Mouse (Mus musculus) myocyte (in vitro differentiated cells): ENCODE results near the gene Gm28053. TPM values are rescaled to one million over a fixed set of nuclear protein-coding genes. Genes with fewer than 3 reads are reported as not detected.

Experiments
- H3K27me3 ChIP-seq: one replicate; pipeline ENCODE4 v1.6.1; 2011; ENCODE audit not compliant: control insufficient read depth, insufficient read depth, insufficient read length
- H3K36me3 ChIP-seq: one replicate; pipeline ENCODE4 v1.6.1; 2011; ENCODE audit not compliant: control insufficient read depth, insufficient read depth
- H3K4me2 ChIP-seq: one replicate; pipeline ENCODE4 v1.6.1; 2011; ENCODE audit warnings: low read depth, control low read depth
- H3K4me3 ChIP-seq: one replicate; pipeline ENCODE4 v1.5.1; 2011; ENCODE audit warnings: mild to moderate bottlenecking, control low read depth, moderate library complexity
- H3K79me2 ChIP-seq: one replicate; pipeline ENCODE4 v1.6.1; 2011; ENCODE audit not compliant: control insufficient read depth, insufficient read depth
- H3ac ChIP-seq: one replicate; pipeline ENCODE4 v1.6.1; 2011; ENCODE audit not compliant: control insufficient read depth, insufficient read length
- CEBPB ChIP-seq: IDR thresholded peaks from 2 replicates; pipeline ENCODE4 v1.6.1; 2011; ENCODE audit warnings: mild to moderate bottlenecking, moderate library complexity; ENCODE audit not compliant: poor library complexity, insufficient read depth, severe bottlenecking
- E2F4 ChIP-seq: IDR thresholded peaks from one replicate; pipeline ENCODE4 v1.6.1; 2011; ENCODE audit warnings: mild to moderate bottlenecking, control low read depth, moderate library complexity; ENCODE audit not compliant: insufficient read depth
- MAX ChIP-seq: IDR thresholded peaks from one replicate; pipeline ENCODE4 v1.6.1; 2011; ENCODE audit warnings: low read depth, mild to moderate bottlenecking, control low read depth
- MYOD1 ChIP-seq, 3 experiments: IDR thresholded peaks; one replicate each; pipeline ENCODE4 v1.6.1; 2011; ENCODE audit warnings: control low read depth in 2 of 3, low read depth in 2 of 3, mild to moderate bottlenecking in 2 of 3, moderate library complexity in 1 of 3; ENCODE audit not compliant: insufficient read length in 2 of 3, control insufficient read depth in 1 of 3
- MYOG ChIP-seq, 3 experiments: IDR thresholded peaks; one replicate each; pipeline ENCODE4 v1.6.1; 2011; ENCODE audit warnings: control low read depth in 2 of 3, low read depth in 2 of 3, mild to moderate bottlenecking in 2 of 3; ENCODE audit not compliant: insufficient read length in 2 of 3, control insufficient read depth in 1 of 3, insufficient read depth in 1 of 3
- POLR2A ChIP-seq: IDR thresholded peaks from one replicate; pipeline ENCODE4 v1.6.1; 2011; ENCODE audit warnings: low read depth, mild to moderate bottlenecking, control low read depth, moderate library complexity; ENCODE audit not compliant: insufficient read length
- POLR2AphosphoS2 ChIP-seq: IDR thresholded peaks from one replicate; pipeline ENCODE4 v1.6.1; 2011; ENCODE audit warnings: low read depth, control low read depth; ENCODE audit not compliant: insufficient read length
- REST ChIP-seq: IDR thresholded peaks from one replicate; pipeline ENCODE4 v1.6.1; 2011; ENCODE audit warnings: mild to moderate bottlenecking, control low read depth, moderate library complexity; ENCODE audit not compliant: insufficient read depth, insufficient read length
- SRF ChIP-seq: IDR thresholded peaks from one replicate; pipeline ENCODE4 v1.6.1; 2011; ENCODE audit warnings: low read depth; ENCODE audit not compliant: control insufficient read depth, insufficient read length
- TCF12 ChIP-seq: IDR thresholded peaks from one replicate; pipeline ENCODE4 v1.6.1; 2011; ENCODE audit warnings: mild to moderate bottlenecking, control low read depth; ENCODE audit not compliant: poor library complexity, insufficient read depth, severe bottlenecking
- TCF3 ChIP-seq: IDR thresholded peaks from one replicate; pipeline ENCODE4 v1.6.1; 2011; ENCODE audit warnings: low read depth, control low read depth; ENCODE audit not compliant: insufficient read length
- USF1 ChIP-seq: IDR thresholded peaks from one replicate; pipeline ENCODE4 v1.6.1; 2011; ENCODE audit warnings: low read depth, mild to moderate bottlenecking, control low read depth, moderate library complexity
- polyA plus RNA-seq: library from polyadenylated mRNA; unstranded; fragments of >200 nt; fragmentation: generic; extraction: Trizol; gene quantifications from one replicate; pipeline ENCODE4 v1.2.1, GENCODE M21; 2012; ENCODE audit warnings: missing spikeins

Gm28053 gene
- polyA plus RNA-seq, 1 experiment: not detected

GRCm38 (mm10) chr6:48740501-48741169, 22.2 kb downstream of the Gm28053 start:
- Histone ChIP-seq H3ac (no peak overlapping the region), H3K79me2 (no peaks in the 10 kb centered on the region), H3K4me2 (no peak overlapping the region), H3K4me3 (no peak overlapping the region), H3K27me3 (no peaks in the 10 kb centered on the region), H3K36me3 (no peaks in the 10 kb centered on the region)
- TF ChIP-seq MYOD1 (IDR thresholded peaks at IDR 0.05; ENCODE audit: control insufficient read depth in 1 of 3, insufficient read length in 2 of 3, low read depth in 2 of 3) (no peak), MYOG (IDR thresholded peaks at IDR 0.05; ENCODE audit: control insufficient read depth in 1 of 3, insufficient read depth in 1 of 3, insufficient read length in 2 of 3, low read depth in 2 of 3) (no peak), TCF3 (no peak), SRF (no peak), CEBPB (no peak), E2F4 (no peak), POLR2AphosphoS2 (no peak), REST (no peak), POLR2A (no peak)

GRCm38 (mm10) chr6:48741273-48741672, 22.9 kb downstream of the Gm28053 start:
- Histone ChIP-seq H3K36me3 (no peaks in the 10 kb centered on the region), H3ac (no peak overlapping the region), H3K4me2 (no peak overlapping the region), H3K79me2 (no peaks in the 10 kb centered on the region), H3K4me3 (no peak overlapping the region), H3K27me3 (no peaks in the 10 kb centered on the region)
- TF ChIP-seq USF1: no peak
- no peak for TF ChIP-seq TCF12
- TF ChIP-seq E2F4: no peak
- no peak for TF ChIP-seq REST
- no peak for TF ChIP-seq POLR2AphosphoS2
- no peak for TF ChIP-seq SRF

GRCm38 (mm10) chr6:48741711-48742206, 23.4 kb downstream of the Gm28053 start:
- H3K4me2 ChIP-seq: no peak overlapping the region
- no peak overlapping the region for H3ac ChIP-seq
- TF ChIP-seq TCF3 (no peak), POLR2AphosphoS2 (no peak)
- no peaks in the 10 kb centered on the region for H3K36me3 ChIP-seq
- no peak overlapping the region for H3K4me3 ChIP-seq
- no peaks in the 10 kb centered on the region for H3K27me3 ChIP-seq
- H3K79me2 ChIP-seq: no peaks in the 10 kb centered on the region

- no peak overlapping the region for H3K4me3 ChIP-seq
These were observed 24.3 kb downstream of the Gm28053 start for GRCm38 (mm10) chr6:48742422-48743351.

More at GRCm38 (mm10) chr6:48742422-48743351, 24.3 kb downstream of the Gm28053 start:
- no peak overlapping the region for H3ac ChIP-seq
- no peaks in the 10 kb centered on the region for H3K36me3 ChIP-seq
- no peaks in the 10 kb centered on the region for H3K79me2 ChIP-seq
- no peak for TF ChIP-seq MYOG (IDR thresholded peaks at IDR 0.05; ENCODE audit: control insufficient read depth in 1 of 3, insufficient read depth in 1 of 3, insufficient read length in 2 of 3, low read depth in 2 of 3)
- no peak for TF ChIP-seq MAX
- TF ChIP-seq POLR2A: no peak
- no peak for TF ChIP-seq REST
- TF ChIP-seq TCF3: no peak
- TF ChIP-seq SRF: no peak
- TF ChIP-seq POLR2AphosphoS2: no peak
- TF ChIP-seq MYOD1 (IDR thresholded peaks at IDR 0.05; ENCODE audit: control insufficient read depth in 1 of 3, insufficient read length in 2 of 3, low read depth in 2 of 3): no peak
- TF ChIP-seq TCF12: no peak
- TF ChIP-seq CEBPB: no peak
- TF ChIP-seq E2F4: no peak
- no peak for TF ChIP-seq USF1
- H3K4me2 ChIP-seq: no peak overlapping the region
- no peaks in the 10 kb centered on the region for H3K27me3 ChIP-seq
